Mouse (Mus musculus) kidney, postnatal 36 days (tissue): ENCODE measurements at regions not wholly inside any gene's neighbourhood (a gene's known extent, or its start where the extent isn't known, plus 50 kb on each side); places are given as distances from the start of the nearest gene placed in this dataset.
A peak's percentile ranks its signal among the peaks of the same experiment; 100 is the strongest.

Experiments
- DNase-seq, 2 experiments: peaks; one replicate each; pipeline ENCODE4 v3.0.0; 2021 to 2022; ENCODE audit warnings: mixed read lengths in 2 of 2

GRCm38 (mm10) chr3:140875500-140876200, 336.5 kb downstream of the Pdha2 start:
- no peak for DNase-seq

DNA sequence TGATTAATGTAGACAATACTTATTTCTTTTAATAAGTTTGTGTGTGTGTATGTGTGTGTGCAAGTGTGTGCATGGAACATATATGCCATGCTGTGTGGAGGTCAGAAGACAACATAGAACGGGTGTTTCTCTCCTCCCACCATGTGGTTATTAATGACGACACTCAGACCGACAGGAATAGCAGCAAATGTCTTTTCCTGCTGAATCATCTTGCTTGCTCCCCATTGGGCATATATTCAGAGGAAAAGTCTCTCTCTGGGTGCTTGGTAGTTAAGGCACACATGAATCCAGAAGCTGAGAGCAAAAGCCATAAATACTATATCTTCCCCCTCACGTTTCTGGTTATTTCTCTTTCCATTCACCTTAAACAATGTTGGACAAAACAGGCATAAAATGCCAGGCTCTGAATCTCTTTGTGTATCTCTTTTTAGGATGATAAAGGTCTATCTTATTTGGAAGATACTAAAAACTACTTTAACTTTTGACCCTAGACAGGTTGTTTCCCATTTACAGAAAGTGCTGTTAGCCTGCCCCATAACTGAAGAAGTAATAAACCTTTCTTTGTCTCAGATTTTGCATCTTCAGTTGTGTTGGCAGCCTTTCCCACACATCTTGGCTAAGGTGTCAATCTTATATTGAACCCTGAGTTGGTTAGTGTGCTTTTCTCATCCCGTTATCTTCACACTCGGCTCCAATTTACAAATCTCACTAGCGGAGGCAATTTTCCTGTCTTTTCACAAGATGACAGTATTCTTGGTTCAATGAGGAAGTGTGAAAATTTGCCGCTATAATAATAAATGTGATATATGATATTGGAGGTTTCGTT, 337.9 kb downstream of the Pdha2 start:
- DNase-seq: no peak

- no peak for DNase-seq
Observed at GRCm38 (mm10) chr3:140872511-140872910, 339.6 kb downstream of the Pdha2 start.

DNA sequence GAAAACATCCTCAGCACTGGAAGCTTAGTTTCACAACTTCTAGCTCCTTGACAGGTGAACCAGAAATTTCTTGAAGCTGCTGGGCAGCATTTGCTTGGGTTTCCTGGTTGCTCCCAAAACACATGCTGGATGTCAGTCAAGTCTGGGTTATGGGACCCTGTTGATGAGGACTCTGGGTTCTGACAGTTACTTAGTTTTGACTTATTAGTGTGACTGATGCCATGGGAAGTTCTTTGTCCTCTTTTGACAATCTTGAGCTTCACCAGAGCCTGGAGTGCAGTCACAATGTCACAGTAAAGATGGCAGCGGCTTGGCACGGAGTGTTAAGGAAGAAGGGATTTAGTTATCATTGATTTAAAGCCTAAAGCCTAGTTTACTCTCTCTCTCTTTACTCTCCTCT, 340.9 kb downstream of the Pdha2 start:
- no peak for DNase-seq

DNA sequence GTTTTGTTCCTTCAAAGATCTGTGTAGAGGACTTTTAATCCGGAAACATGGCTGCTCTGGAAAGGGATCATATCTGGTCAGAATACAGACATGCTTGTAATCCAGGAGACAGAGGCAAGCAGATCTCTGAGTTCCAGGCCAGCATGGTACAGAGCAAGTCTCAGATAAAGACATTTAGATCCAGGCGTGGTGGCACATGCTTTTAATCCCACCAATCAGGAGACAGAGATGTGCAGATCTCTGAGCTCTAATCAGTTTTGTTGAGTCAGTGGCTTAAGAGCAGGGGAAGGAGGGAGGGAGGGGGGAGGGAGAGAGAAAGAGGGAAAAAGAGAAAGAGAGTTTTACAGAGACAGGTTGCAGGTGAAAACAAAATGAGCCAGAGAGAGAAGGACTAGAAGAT, 372.0 kb downstream of the Pdha2 start:
- no peak for DNase-seq

DNA sequence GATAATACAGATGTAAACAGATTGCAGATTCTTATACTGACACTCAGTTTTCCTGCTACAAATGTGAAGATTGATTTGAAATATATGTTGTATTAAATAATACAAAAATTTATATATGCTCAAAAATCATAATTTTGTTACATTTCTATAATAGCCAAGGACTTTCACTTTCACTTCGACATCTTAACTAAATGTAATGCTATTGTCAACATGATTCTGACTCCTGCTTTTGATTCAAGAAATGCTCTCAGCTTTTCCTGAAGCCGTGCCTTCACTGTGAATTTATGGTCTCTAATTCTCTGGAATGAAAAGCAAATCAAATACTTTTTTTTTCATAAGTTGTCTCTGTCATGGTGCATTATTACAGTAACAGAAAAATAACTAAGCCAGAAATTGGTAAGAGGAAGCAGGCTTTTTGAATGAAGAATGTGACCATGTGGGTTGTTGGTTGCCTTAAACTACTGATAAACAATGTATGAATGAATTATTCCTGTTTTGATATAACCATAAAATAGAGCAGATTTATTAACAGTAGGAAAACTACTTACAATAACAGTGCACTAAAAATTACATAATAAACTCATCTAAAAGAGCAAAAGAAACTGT, 374.1 kb downstream of the Pdha2 start:
- no peak for DNase-seq

- no peak for DNase-seq
Observed at GRCm38 (mm10) chr3:140821266-140821665, 390.9 kb downstream of the Pdha2 start.

GRCm38 (mm10) chr3:140805586-140805985, 406.6 kb downstream of the Pdha2 start:
- no peak for DNase-seq

GRCm38 (mm10) chr3:140792943-140793342, 419.2 kb downstream of the Pdha2 start:
- no peak for DNase-seq

- peak; percentile 34 to 58 for DNase-seq
Observed at GRCm38 (mm10) chr3:140785700-140786099, 426.5 kb downstream of the Pdha2 start.

- no peak for DNase-seq
Observed at GRCm38 (mm10) chr3:140760051-140760450, 452.1 kb downstream of the Pdha2 start.

DNA sequence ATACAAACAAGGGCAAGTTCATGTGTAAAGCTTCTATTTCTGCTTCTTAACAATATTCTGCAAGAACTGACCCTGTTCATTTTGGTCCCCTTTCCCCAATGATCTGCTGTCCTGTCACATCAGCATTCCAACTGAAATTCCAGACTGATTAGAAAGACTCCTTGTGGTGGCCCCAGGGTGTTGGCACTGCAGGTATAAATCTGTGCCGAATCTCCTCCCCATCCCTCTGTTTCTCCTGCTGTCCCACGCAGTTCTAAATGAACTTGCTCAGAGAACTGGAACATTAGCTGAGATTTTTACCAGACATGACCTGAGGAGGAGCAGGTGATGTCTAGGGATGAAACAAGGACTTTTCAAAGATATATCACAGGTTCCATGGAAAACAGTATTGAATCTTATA, 467.7 kb downstream of the Pdha2 start:
- DNase-seq: no peak

DNA sequence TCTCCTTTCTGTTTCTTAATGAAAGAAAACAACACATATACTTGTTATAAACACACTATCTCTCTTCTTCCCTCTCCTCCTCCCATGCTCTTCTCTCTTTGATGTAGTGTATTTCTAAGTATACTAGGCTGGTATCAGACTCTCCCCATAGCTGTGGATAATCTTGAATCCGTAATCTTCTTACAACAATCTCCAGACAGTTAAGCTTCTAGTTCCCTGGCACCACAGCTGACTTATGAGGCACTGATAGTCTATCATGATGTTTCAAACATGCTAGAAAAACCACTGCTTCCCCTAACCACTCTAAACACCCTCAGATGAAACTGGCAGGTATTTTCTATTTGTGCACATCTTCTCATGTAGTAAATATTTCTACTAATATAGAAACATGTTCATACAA, 471.7 kb downstream of the Pdha2 start:
- DNase-seq: no peak

GRCm38 (mm10) chr3:140738654-140739369, 473.3 kb downstream of the Pdha2 start:
- DNase-seq: no peak

GRCm38 (mm10) chr3:140716896-140717295, 495.3 kb downstream of the Pdha2 start:
- no peak for DNase-seq

DNA sequence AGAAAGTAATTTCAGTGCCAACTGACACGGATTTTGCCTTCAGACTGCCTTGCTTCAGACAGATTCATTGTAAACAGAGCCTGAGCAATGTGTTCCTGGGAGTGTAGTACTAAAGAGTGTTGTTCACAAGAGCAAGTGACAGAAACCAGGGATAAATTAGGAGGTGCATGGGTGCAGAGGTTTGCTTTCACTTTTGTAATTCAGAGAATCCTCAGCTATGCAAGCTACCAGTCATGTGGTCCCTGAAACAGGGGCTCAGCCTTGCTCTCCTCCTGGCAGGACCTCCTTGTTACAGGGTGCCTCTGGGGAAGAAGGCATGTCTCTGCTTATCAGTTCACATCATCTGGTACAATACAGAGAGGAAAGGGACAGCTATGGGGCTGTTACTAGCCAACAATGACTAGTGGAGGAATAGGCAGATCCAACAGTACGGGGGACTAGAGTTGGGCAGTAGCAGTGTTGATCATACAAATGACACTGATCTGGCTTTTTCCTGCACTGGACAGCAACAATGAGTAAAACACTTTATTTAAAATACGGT, 504.5 kb downstream of the Pdha2 start:
- no peak for DNase-seq

DNA sequence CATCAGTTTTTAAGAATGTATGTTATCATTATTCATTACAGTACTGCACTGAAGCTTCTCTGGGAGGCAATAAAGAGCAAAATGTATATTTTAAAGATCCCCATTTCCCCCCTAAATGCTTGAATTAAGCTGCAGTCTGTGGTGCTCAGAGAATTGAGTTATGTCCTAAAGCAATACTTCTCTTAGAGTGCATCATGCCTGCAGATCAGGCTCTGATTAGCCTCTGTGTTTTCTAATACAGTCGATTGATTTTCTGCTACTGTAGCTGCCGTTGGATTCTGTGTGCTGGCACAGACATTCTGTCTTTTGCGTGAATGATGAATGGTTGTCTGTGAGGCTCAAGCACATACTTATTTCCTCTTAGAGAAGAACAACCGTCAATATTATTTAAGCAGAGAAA, 505.4 kb downstream of the Pdha2 start:
- no peak for DNase-seq

GRCm38 (mm10) chr3:140705536-140705935, 506.6 kb downstream of the Pdha2 start:
- no peak for DNase-seq

DNA sequence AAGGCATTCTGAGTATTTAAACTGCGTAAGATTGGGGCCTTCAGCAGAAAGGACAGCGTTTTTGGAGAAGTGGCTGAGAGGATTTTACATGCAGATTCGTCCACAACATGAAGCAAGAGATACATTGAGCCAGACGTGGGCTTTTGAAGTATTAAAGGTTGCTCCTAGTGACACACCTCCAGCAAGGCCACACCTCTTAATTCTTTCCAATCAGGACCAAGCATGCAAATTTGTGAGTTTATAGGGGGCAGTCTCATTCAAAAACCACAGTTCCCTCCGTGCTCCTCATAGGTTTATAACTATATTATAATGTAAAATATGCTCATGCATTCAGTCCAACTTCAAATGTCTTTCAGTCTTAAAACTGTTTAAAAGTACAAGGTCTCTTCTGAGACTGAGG, 509.2 kb downstream of the Pdha2 start:
- DNase-seq: no peak

GRCm38 (mm10) chr3:140702271-140702681, 509.9 kb downstream of the Pdha2 start:
- DNase-seq: no peak

- no peak for DNase-seq
Observed at GRCm38 (mm10) chr3:140697295-140697694, 514.9 kb downstream of the Pdha2 start.

- DNase-seq: no peak
Observed at GRCm38 (mm10) chr3:140682794-140683193, 529.4 kb downstream of the Pdha2 start.
